ENCODE assay signal across 9 mouse cellular contexts in genomic region chr7:141222696-141223215, GRCm38 (mm10). TPM values are rescaled to one million over a fixed set of nuclear protein-coding genes. Genes with fewer than 3 reads are reported as not detected.
DNase-seq lines count a peak whose midpoint lies in the region; ATAC-seq and TF ChIP-seq lines count a peak whose summit lies in the region.
"Had no signal": no experiment of that assay in that cellular context is flagged by ENCODE, and none has a peak within 500 bp of the region (broad histone marks: within the 10 kb centered on the region; RNA-seq: fewer than 3 reads in every experiment).

No protein-coding gene starts in this region.

- intact Hi-C loops in left cerebral cortex, postnatal 10 days (cut with DNase I): no loop called here

- H3K36me3 ChIP-seq in kidney, embryonic 14.5 days (ENCODE audit: control insufficient read depth, insufficient read depth, low read length): peaks cover 10% of the 10 kb centered on the region; the same call in 1 of the 2 replicates
- H3K36me3 ChIP-seq in kidney, adult 2 months (ENCODE audit: control insufficient read depth, insufficient read depth, low read length): no peaks in the 10 kb centered on the region
- H3K36me3 ChIP-seq in embryonic facial prominence, embryonic 13.5 days: peaks cover 10% of the 10 kb centered on the region; the same call in 1 of the 2 replicates
- peaks cover 19% of the 10 kb centered on the region for H3K36me3 ChIP-seq in intestine, embryonic 14.5 days (ENCODE audit: control insufficient read depth, insufficient read depth, low read length)
- no peaks in the 10 kb centered on the region for H3K36me3 ChIP-seq in midbrain, embryonic 15.5 days (replicated peaks)

- ATAC-seq in kidney, embryonic 14.5 days (ENCODE audit: low FRiP score, low TSS enrichment): no peak
- no peak for ATAC-seq in embryonic facial prominence, embryonic 13.5 days (ENCODE audit: insufficient number of reproducible peaks, insufficient read depth, low FRiP score, low TSS enrichment, low read depth)
- no peak for ATAC-seq in intestine, embryonic 14.5 days (replicated peaks; ENCODE audit: low FRiP score, low TSS enrichment, low read depth)
- ATAC-seq in midbrain, embryonic 15.5 days (replicated peaks): no peak

- peaks cover 17% of the 10 kb centered on the region; the same call in 1 of the 2 replicates for H3K4me1 ChIP-seq in kidney, embryonic 14.5 days (ENCODE audit: control insufficient read depth, insufficient read depth, low read length)
- peaks cover 9% of the 10 kb centered on the region for H3K4me1 ChIP-seq in kidney, adult 2 months (ENCODE audit: control insufficient read depth, insufficient read depth, low read length)
- peaks cover 23% of the 10 kb centered on the region for H3K4me1 ChIP-seq in embryonic facial prominence, embryonic 13.5 days
- peaks cover 28% of the 10 kb centered on the region for H3K4me1 ChIP-seq in intestine, embryonic 14.5 days (replicated peaks; ENCODE audit: control insufficient read depth, insufficient read depth, low read length)
- peaks cover 22% of the 10 kb centered on the region for H3K4me1 ChIP-seq in midbrain, embryonic 15.5 days

- WGBS in kidney, embryonic 14.5 days: 86% methylated on average over 4 of the region's 4 CpGs
- 81% methylated on average over 4 of the region's 4 CpGs for WGBS in kidney, adult 2 months
- 84% methylated on average over 4 of the region's 4 CpGs for WGBS in embryonic facial prominence, embryonic 13.5 days
- 85% methylated on average over 4 of the region's 4 CpGs for WGBS in intestine, embryonic 14.5 days
- WGBS in midbrain, embryonic 15.5 days: 92% methylated on average over 4 of the region's 4 CpGs

- peak overlapping the region; percentile 48; the same call in 1 of the 2 replicates for H3K9ac ChIP-seq in kidney, embryonic 14.5 days (ENCODE audit: low read depth, low read length)
- peak overlapping the region; percentile 82; the same call in 1 of the 2 replicates for H3K9ac ChIP-seq in embryonic facial prominence, embryonic 13.5 days
- no peak overlapping the region for H3K9ac ChIP-seq in intestine, embryonic 14.5 days (ENCODE audit: low read length)
- no peak overlapping the region for H3K9ac ChIP-seq in midbrain, embryonic 15.5 days

- no peak for DNase-seq in kidney, adult 2 months
- no peak for DNase-seq in intestine, embryonic 14.5 days (ENCODE audit: low spot score)
- no peak for DNase-seq in thymus, postnatal 36 days
- DNase-seq in left cerebral cortex, postnatal 10 days (ENCODE audit: extremely low spot score in 1 of 2, low spot score in 2 of 2): no peak
- no peak for DNase-seq in c-Kit-positive CD71-positive TER-119-positive erythroid progenitor cells, embryonic 14.5 days (ENCODE audit: low spot score)

- H3K27ac ChIP-seq in kidney, embryonic 14.5 days (ENCODE audit: low read depth, low read length): peak overlapping the region; percentile 77; the same call in 1 of the 2 replicates
- no peak overlapping the region for H3K27ac ChIP-seq in kidney, adult 2 months (ENCODE audit: insufficient read depth, low read depth, low read length)
- peak overlapping the region; percentile 89 for H3K27ac ChIP-seq in embryonic facial prominence, embryonic 13.5 days
- peak overlapping the region; percentile 88 for H3K27ac ChIP-seq in intestine, embryonic 14.5 days (ENCODE audit: low read depth)
- H3K27ac ChIP-seq in midbrain, embryonic 15.5 days: 0 out of 2 replicates have a peak overlapping the region, but pooled peaks have one; percentile 74

- TF ChIP-seq CTCF in kidney, adult 2 months (conservative IDR thresholded peaks at IDR 0.05; ENCODE audit: insufficient read depth, insufficient read length, low read depth, low read length): no peak

- H3K27me3 ChIP-seq in kidney, embryonic 14.5 days (ENCODE audit: control insufficient read depth, insufficient read depth, low read length): no peaks in the 10 kb centered on the region
- H3K27me3 ChIP-seq in kidney, adult 2 months (replicated peaks; ENCODE audit: control insufficient read depth, insufficient read depth, low read length): no peaks in the 10 kb centered on the region
- no peaks in the 10 kb centered on the region for H3K27me3 ChIP-seq in embryonic facial prominence, embryonic 13.5 days
- H3K27me3 ChIP-seq in intestine, embryonic 14.5 days (replicated peaks; ENCODE audit: control insufficient read depth, insufficient read depth, low read length): no peaks in the 10 kb centered on the region
- no peaks in the 10 kb centered on the region for H3K27me3 ChIP-seq in midbrain, embryonic 15.5 days (replicated peaks)

- H3K4me3 ChIP-seq in kidney, embryonic 14.5 days (ENCODE audit: low read length): no peak overlapping the region
- no peak overlapping the region for H3K4me3 ChIP-seq in kidney, adult 2 months (ENCODE audit: insufficient read depth, low read depth, low read length)
- H3K4me3 ChIP-seq in embryonic facial prominence, embryonic 13.5 days: no peak overlapping the region
- H3K4me3 ChIP-seq in intestine, embryonic 14.5 days (ENCODE audit: low read depth, low read length): no peak overlapping the region
- no peak overlapping the region for H3K4me3 ChIP-seq in midbrain, embryonic 15.5 days

- no peak overlapping the region; the same call in 1 of the 2 replicates for H3K4me2 ChIP-seq in kidney, embryonic 14.5 days (replicated peaks; ENCODE audit: low read depth, low read length)
- H3K4me2 ChIP-seq in embryonic facial prominence, embryonic 13.5 days: no peak overlapping the region
- peak overlapping the region; percentile 56; the same call in 1 of the 2 replicates for H3K4me2 ChIP-seq in intestine, embryonic 14.5 days (ENCODE audit: low read length)
- peak overlapping the region; percentile 79 for H3K4me2 ChIP-seq in midbrain, embryonic 15.5 days

- H3K9me3 ChIP-seq in kidney, embryonic 14.5 days (ENCODE audit: control insufficient read depth, low read length): no peaks in the 10 kb centered on the region
- H3K9me3 ChIP-seq in embryonic facial prominence, embryonic 13.5 days: no peaks in the 10 kb centered on the region
- H3K9me3 ChIP-seq in intestine, embryonic 14.5 days (ENCODE audit: control insufficient read depth, low read length): no peaks in the 10 kb centered on the region
- no peaks in the 10 kb centered on the region for H3K9me3 ChIP-seq in midbrain, embryonic 15.5 days

- TF ChIP-seq POLR2A in kidney, adult 2 months (IDR thresholded peaks at IDR 0.05; ENCODE audit: low read depth, low read length): no peak

RNA-seq across cellular contexts. Expression of gene Phrf1, which starts 5.8 kb away (rescaled TPM):
- polyA plus RNA-seq in kidney, embryonic 14.5 days (2014; fragmentation: Nextera tagmentation; extraction: Ambion mirVana): 48.5 and 82.6 TPM in 2 replicates
- 15.8 and 19.1 TPM in 2 replicates for polyA plus RNA-seq in kidney, adult 2 months (2012; rRNA removed)
- polyA plus RNA-seq in embryonic facial prominence, embryonic 13.5 days (2015; fragmentation: Nextera tagmentation; extraction: Ambion mirVana): 78.5 and 82.0 TPM in 2 replicates
- 73.3 and 80.7 TPM in 2 replicates for polyA plus RNA-seq in intestine, embryonic 14.5 days (2014; fragmentation: Nextera tagmentation; extraction: Ambion mirVana)
- polyA plus RNA-seq in midbrain, embryonic 15.5 days (2015; fragmentation: Nextera tagmentation; extraction: Ambion mirVana): 77.3 and 85.7 TPM in 2 replicates
- total RNA-seq in left cerebral cortex, postnatal 10 days (2021): 10 to 100 TPM; 63.6 to 69.6 TPM

RNA-seq across cellular contexts. Expression of gene Rassf7, which starts 7.1 kb away (rescaled TPM):
- 52.0 and 52.9 TPM in 2 replicates for polyA plus RNA-seq in kidney, embryonic 14.5 days (2014; fragmentation: Nextera tagmentation; extraction: Ambion mirVana)
- 59.1 and 72.2 TPM in 2 replicates for polyA plus RNA-seq in kidney, adult 2 months (2012; rRNA removed)
- polyA plus RNA-seq in embryonic facial prominence, embryonic 13.5 days (2015; fragmentation: Nextera tagmentation; extraction: Ambion mirVana): 32.9 and 40.0 TPM in 2 replicates
- 60.3 and 61.4 TPM in 2 replicates for polyA plus RNA-seq in intestine, embryonic 14.5 days (2014; fragmentation: Nextera tagmentation; extraction: Ambion mirVana)
- 24.0 and 26.3 TPM in 2 replicates for polyA plus RNA-seq in midbrain, embryonic 15.5 days (2015; fragmentation: Nextera tagmentation; extraction: Ambion mirVana)
- total RNA-seq in left cerebral cortex, postnatal 10 days (2021): under 1 TPM; 0.58 to 0.69 TPM

RNA-seq across cellular contexts. Expression of gene Lmntd2, which starts 8.9 kb away (rescaled TPM):
- polyA plus RNA-seq in kidney, embryonic 14.5 days (2014; fragmentation: Nextera tagmentation; extraction: Ambion mirVana): 3.3 and 3.4 TPM in 2 replicates
- polyA plus RNA-seq in kidney, adult 2 months (2012; rRNA removed): 5.7 and 6.0 TPM in 2 replicates
- 2.8 and 3.4 TPM in 2 replicates for polyA plus RNA-seq in embryonic facial prominence, embryonic 13.5 days (2015; fragmentation: Nextera tagmentation; extraction: Ambion mirVana)
- polyA plus RNA-seq in intestine, embryonic 14.5 days (2014; fragmentation: Nextera tagmentation; extraction: Ambion mirVana): 2.7 and 2.8 TPM in 2 replicates
- 0.87 and 1.4 TPM in 2 replicates for polyA plus RNA-seq in midbrain, embryonic 15.5 days (2015; fragmentation: Nextera tagmentation; extraction: Ambion mirVana)
- not detected for total RNA-seq in left cerebral cortex, postnatal 10 days (2021)
- total RNA-seq: megakaryocyte-erythroid progenitor cell, adult 5-6 weeks had no signal

RNA-seq across cellular contexts. Expression of gene Lrrc56, which starts 28.8 kb away (rescaled TPM):
- 6.7 and 9.5 TPM in 2 replicates for polyA plus RNA-seq in kidney, embryonic 14.5 days (2014; fragmentation: Nextera tagmentation; extraction: Ambion mirVana)
- 9.6 and 13.5 TPM in 2 replicates for polyA plus RNA-seq in kidney, adult 2 months (2012; rRNA removed)
- 11.6 and 13.3 TPM in 2 replicates for polyA plus RNA-seq in embryonic facial prominence, embryonic 13.5 days (2015; fragmentation: Nextera tagmentation; extraction: Ambion mirVana)
- polyA plus RNA-seq in intestine, embryonic 14.5 days (2014; fragmentation: Nextera tagmentation; extraction: Ambion mirVana): 3.9 and 4.9 TPM in 2 replicates
- 12.8 and 13.8 TPM in 2 replicates for polyA plus RNA-seq in midbrain, embryonic 15.5 days (2015; fragmentation: Nextera tagmentation; extraction: Ambion mirVana)
- total RNA-seq in left cerebral cortex, postnatal 10 days (2021): 1 to 10 TPM; 4.7 to 4.9 TPM

RNA-seq across cellular contexts. Expression of gene Hras, which starts 29.0 kb away (rescaled TPM):
- 97.2 and 97.8 TPM in 2 replicates for polyA plus RNA-seq in kidney, embryonic 14.5 days (2014; fragmentation: Nextera tagmentation; extraction: Ambion mirVana)
- 93.5 and 96.0 TPM in 2 replicates for polyA plus RNA-seq in kidney, adult 2 months (2012; rRNA removed)
- polyA plus RNA-seq in embryonic facial prominence, embryonic 13.5 days (2015; fragmentation: Nextera tagmentation; extraction: Ambion mirVana): 99.8 and 110 TPM in 2 replicates
- polyA plus RNA-seq in intestine, embryonic 14.5 days (2014; fragmentation: Nextera tagmentation; extraction: Ambion mirVana): 72.6 and 96.6 TPM in 2 replicates
- polyA plus RNA-seq in midbrain, embryonic 15.5 days (2015; fragmentation: Nextera tagmentation; extraction: Ambion mirVana): 181 and 195 TPM in 2 replicates
- 100 to 1,000 TPM; 246 to 262 TPM for total RNA-seq in left cerebral cortex, postnatal 10 days (2021)

Comparison
In these comparisons a context has a peak if more than half of its experiments do, and no peak if none do; other contexts are left out.
1. H3K4me2 ChIP-seq: peak in intestine, embryonic 14.5 days (single experiment) and midbrain, embryonic 15.5 days (single experiment); none in kidney, embryonic 14.5 days (single experiment) and embryonic facial prominence, embryonic 13.5 days (single experiment).
2. H3K9ac ChIP-seq: peak in kidney, embryonic 14.5 days (single experiment) and embryonic facial prominence, embryonic 13.5 days (single experiment); none in intestine, embryonic 14.5 days (single experiment) and midbrain, embryonic 15.5 days (single experiment).